Mouse (Mus musculus): Measurements from ENCODE around the gene Helz. TPM values are rescaled to one million over a fixed set of nuclear protein-coding genes. Genes with fewer than 3 reads are reported as not detected.
"Not testable (repeated sequence)": the region's sequence is repeated elsewhere in the genome, so short reads cannot be mapped to it uniquely, and the experiment has no call there.

Gene Helz
- polyA plus RNA-seq, 1 experiment, result 17.1 TPM

- peak overlapping the region; percentile 83 for H3K4me3 ChIP-seq (ENCODE audit: insufficient read depth, low read length)
- TF ChIP-seq CTCF (IDR thresholded peaks at IDR 0.05; ENCODE audit: extremely low read depth, insufficient read depth, low read length), result no peak
- TF ChIP-seq POLR2A (IDR thresholded peaks at IDR 0.05; ENCODE audit: extremely low read depth, insufficient read depth, low read length), result no peak
- H3K27ac ChIP-seq (ENCODE audit: insufficient read depth, low read length), result no peak overlapping the region
- peaks cover 3% of the 10 kb centered on the region; the same call in 1 of the 2 replicates for H3K4me1 ChIP-seq (ENCODE audit: control insufficient read depth, insufficient read depth, low read length)
Observed at GRCm38 (mm10) chr11:107546667-107547301, 946 bp upstream of the Helz start.

- H3K27ac ChIP-seq (ENCODE audit: insufficient read depth, low read length), result no peak overlapping the region
- H3K4me3 ChIP-seq (ENCODE audit: insufficient read depth, low read length), result peak overlapping the region; percentile 83
- no peak for TF ChIP-seq CTCF (IDR thresholded peaks at IDR 0.05; ENCODE audit: extremely low read depth, insufficient read depth, low read length)
- peaks cover 3% of the 10 kb centered on the region; the same call in 1 of the 2 replicates for H3K4me1 ChIP-seq (ENCODE audit: control insufficient read depth, insufficient read depth, low read length)
Observed at GRCm38 (mm10) chr11:107548204-107548975, 660 bp downstream of the Helz start.

- H3K27ac ChIP-seq (ENCODE audit: insufficient read depth, low read length), result no peak overlapping the region
- TF ChIP-seq CTCF (IDR thresholded peaks at IDR 0.05; ENCODE audit: extremely low read depth, insufficient read depth, low read length) (no peak), POLR2A (IDR thresholded peaks at IDR 0.05; ENCODE audit: extremely low read depth, insufficient read depth, low read length) (no peak)
- no peaks in the 10 kb centered on the region for H3K4me1 ChIP-seq (ENCODE audit: control insufficient read depth, insufficient read depth, low read length)
Observed at GRCm38 (mm10) chr11:107559874-107560273, 12.1 kb downstream of the Helz start.

GRCm38 (mm10) chr11:107567431-107567830 lies 19.7 kb downstream of the Helz start:
- Histone ChIP-seq H3K4me1 (ENCODE audit: control insufficient read depth, insufficient read depth, low read length) (no peaks in the 10 kb centered on the region), H3K27ac (ENCODE audit: insufficient read depth, low read length) (no peak overlapping the region), H3K4me3 (ENCODE audit: insufficient read depth, low read length) (no peak overlapping the region)
- no peak for TF ChIP-seq CTCF (IDR thresholded peaks at IDR 0.05; ENCODE audit: extremely low read depth, insufficient read depth, low read length)
- no peak for TF ChIP-seq POLR2A (IDR thresholded peaks at IDR 0.05; ENCODE audit: extremely low read depth, insufficient read depth, low read length)

More at GRCm38 (mm10) chr11:107559874-107560273, 12.1 kb downstream of the Helz start:
- H3K4me3 ChIP-seq (ENCODE audit: insufficient read depth, low read length), result no peak overlapping the region

GRCm38 (mm10) chr11:107568466-107568995 lies 20.8 kb downstream of the Helz start:
- no peak overlapping the region for H3K4me3 ChIP-seq (ENCODE audit: insufficient read depth, low read length)
- 0 out of 2 replicates have a peak, but pooled peaks cover 1% of the 10 kb centered on the region for H3K4me1 ChIP-seq (ENCODE audit: control insufficient read depth, insufficient read depth, low read length)
- TF ChIP-seq POLR2A (IDR thresholded peaks at IDR 0.05; ENCODE audit: extremely low read depth, insufficient read depth, low read length) (no peak), CTCF (IDR thresholded peaks at IDR 0.05; ENCODE audit: extremely low read depth, insufficient read depth, low read length) (no peak)
- H3K27ac ChIP-seq (ENCODE audit: insufficient read depth, low read length), result no peak overlapping the region

GRCm38 (mm10) chr11:107570891-107571290 lies 23.2 kb downstream of the Helz start:
- not testable (repeated sequence) for H3K4me3 ChIP-seq (ENCODE audit: insufficient read depth, low read length); H3K27ac ChIP-seq (ENCODE audit: insufficient read depth, low read length); H3K4me1 ChIP-seq (ENCODE audit: control insufficient read depth, insufficient read depth, low read length)

- 0 out of 2 replicates have a peak, but pooled peaks cover 1% of the 10 kb centered on the region for H3K4me1 ChIP-seq (ENCODE audit: control insufficient read depth, insufficient read depth, low read length)
- H3K4me3 ChIP-seq (ENCODE audit: insufficient read depth, low read length), result no peak overlapping the region
- TF ChIP-seq CTCF (IDR thresholded peaks at IDR 0.05; ENCODE audit: extremely low read depth, insufficient read depth, low read length) (no peak), POLR2A (IDR thresholded peaks at IDR 0.05; ENCODE audit: extremely low read depth, insufficient read depth, low read length) (no peak)
- no peak overlapping the region for H3K27ac ChIP-seq (ENCODE audit: insufficient read depth, low read length)
Observed at GRCm38 (mm10) chr11:107571318-107571717, 23.6 kb downstream of the Helz start.

- H3K4me3 ChIP-seq (ENCODE audit: insufficient read depth, low read length), result no peak overlapping the region
- H3K27ac ChIP-seq (ENCODE audit: insufficient read depth, low read length), result no peak overlapping the region
- no peak for TF ChIP-seq POLR2A (IDR thresholded peaks at IDR 0.05; ENCODE audit: extremely low read depth, insufficient read depth, low read length)
- 0 out of 2 replicates have a peak, but pooled peaks cover 1% of the 10 kb centered on the region for H3K4me1 ChIP-seq (ENCODE audit: control insufficient read depth, insufficient read depth, low read length)
Observed at GRCm38 (mm10) chr11:107572551-107572950, 24.8 kb downstream of the Helz start.

GRCm38 (mm10) chr11:107573061-107573692 lies 25.4 kb downstream of the Helz start:
- H3K27ac ChIP-seq (ENCODE audit: insufficient read depth, low read length), result no peak overlapping the region
- no peak for TF ChIP-seq POLR2A (IDR thresholded peaks at IDR 0.05; ENCODE audit: extremely low read depth, insufficient read depth, low read length)
- no peak for TF ChIP-seq CTCF (IDR thresholded peaks at IDR 0.05; ENCODE audit: extremely low read depth, insufficient read depth, low read length)
- H3K4me1 ChIP-seq (ENCODE audit: control insufficient read depth, insufficient read depth, low read length), result 0 out of 2 replicates have a peak, but pooled peaks cover 1% of the 10 kb centered on the region
- H3K4me3 ChIP-seq (ENCODE audit: insufficient read depth, low read length), result no peak overlapping the region

All from cortical plate, adult 2 months (tissue).